Mouse (Mus musculus) thymus, adult 18-20 months (tissue): ENCODE results near the gene Lrrc27.
A peak's percentile ranks its signal among the peaks of the same experiment; 100 is the strongest.

ENCODE experiments used
- DNase-seq, 2 experiments: peaks; one replicate each; pipeline ENCODE4 v3.0.0; 2022; ENCODE audit warnings: mixed read lengths in 2 of 2

Lrrc27 gene

DNA sequence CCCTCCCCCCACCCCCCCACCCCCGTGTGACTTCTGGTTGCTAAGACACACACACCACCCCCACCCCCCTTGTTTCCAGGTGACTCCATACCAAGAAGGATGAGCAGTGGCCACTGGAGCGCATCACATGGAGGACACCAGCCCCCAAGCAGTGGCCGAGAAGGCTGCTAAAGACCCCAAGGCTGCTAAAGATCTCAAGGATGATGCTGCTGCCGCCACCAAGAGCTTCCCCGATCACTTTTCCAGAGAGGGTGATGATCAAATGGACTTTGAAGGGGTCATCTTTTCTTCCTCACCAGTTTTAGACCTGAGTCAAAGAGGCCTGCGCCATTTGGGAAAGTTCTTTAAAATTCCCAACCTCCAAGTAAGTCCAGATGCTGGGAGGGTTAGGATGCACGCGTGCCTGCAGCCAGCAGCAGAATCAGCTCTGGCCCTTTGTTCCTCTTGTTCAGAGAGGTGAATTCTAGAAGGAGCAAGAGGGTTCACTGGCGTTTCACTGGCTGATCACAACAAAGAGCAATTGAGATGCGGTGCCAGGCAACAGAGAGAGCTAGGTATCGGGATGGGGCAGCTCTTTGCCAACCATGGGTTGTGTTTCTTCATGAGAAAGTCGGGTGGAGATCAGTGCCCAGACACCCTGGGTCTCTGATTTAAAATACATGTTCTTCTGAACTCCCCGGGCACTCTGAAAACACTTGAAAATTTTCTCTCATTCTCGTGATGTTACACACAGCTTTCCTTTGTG lies 2.0 kb downstream of the Lrrc27 start:
- DNase-seq, result peak in 1 of 2 experiments; percentile 1

DNA sequence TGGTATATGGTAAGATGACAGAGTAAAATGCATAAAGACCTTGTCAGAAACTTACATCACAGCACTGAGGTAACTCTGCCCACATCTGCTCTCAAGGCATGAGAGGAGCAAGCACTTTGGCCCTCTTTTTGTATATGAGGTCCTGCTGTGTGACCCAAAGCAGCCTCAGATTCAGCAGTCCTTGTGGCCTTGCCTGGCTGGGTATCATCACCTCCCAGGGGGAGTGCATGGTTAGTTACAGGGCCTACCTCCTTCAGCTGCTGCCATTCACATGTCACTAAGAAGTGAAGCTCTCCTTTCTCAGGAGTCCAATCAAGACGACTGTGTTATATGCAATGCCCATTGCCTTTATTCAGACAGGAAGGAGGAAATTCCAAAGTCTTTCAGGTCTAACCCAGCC lies 2.7 kb downstream of the Lrrc27 start:
- DNase-seq, result no peak

DNA sequence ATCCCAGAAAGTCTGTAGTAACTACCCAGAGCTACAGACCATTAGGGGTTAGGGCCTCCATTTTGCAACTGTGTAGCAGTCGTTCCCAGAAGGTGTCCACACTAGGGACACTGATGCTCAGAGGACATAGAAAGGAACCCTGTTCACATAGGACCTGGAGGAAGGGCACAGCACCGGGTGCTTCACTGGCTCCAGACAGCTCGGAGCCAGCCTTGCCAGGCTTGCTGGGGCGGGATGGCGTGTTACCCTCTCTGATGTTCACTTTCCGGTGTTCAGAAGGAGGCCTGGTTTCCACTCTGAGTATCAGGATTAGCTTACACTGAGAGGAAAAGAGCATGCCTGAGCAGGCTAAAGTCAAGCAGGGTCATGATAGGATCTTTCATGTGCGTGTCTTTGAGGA lies 3.2 kb downstream of the Lrrc27 start:
- DNase-seq, result no peak

DNA sequence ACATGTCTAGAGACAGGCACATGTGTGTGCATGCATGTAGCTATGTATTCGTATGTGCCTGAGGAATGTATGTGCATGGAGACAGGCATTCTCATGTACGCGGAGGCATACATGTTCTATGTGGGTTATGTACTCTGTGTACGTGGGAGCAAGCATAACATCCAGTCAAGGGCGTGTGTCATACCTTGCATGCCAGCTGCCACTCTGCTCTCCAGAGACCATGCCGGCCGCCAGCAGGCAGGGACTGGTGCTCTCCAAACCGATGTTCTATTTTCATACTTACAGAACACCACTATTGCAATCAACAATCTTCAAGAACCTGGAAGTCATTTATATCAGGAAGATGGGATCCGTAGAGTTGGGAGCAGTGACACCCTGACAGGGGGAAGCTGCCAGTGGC lies 3.7 kb downstream of the Lrrc27 start:
- DNase-seq, result no peak

DNA sequence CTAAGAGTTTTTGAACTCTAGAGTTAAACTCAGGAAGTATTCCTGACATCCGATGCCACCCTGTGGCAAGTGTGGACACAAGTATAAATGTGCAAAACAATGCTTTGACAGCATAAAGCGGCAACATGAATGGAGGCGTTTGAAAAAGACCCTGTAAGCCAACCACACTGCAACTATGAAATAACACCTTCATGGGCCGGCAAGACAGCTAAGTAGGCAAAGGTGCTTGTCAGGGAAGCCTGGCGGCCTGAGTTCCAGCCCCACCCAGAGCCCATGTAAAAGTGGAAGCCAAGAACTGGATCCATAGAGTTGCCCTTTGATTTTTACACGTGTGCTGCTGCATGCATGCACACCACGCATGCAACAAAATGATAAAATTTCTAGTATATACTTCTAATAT lies 4.3 kb downstream of the Lrrc27 start:
- DNase-seq, result no peak

DNA sequence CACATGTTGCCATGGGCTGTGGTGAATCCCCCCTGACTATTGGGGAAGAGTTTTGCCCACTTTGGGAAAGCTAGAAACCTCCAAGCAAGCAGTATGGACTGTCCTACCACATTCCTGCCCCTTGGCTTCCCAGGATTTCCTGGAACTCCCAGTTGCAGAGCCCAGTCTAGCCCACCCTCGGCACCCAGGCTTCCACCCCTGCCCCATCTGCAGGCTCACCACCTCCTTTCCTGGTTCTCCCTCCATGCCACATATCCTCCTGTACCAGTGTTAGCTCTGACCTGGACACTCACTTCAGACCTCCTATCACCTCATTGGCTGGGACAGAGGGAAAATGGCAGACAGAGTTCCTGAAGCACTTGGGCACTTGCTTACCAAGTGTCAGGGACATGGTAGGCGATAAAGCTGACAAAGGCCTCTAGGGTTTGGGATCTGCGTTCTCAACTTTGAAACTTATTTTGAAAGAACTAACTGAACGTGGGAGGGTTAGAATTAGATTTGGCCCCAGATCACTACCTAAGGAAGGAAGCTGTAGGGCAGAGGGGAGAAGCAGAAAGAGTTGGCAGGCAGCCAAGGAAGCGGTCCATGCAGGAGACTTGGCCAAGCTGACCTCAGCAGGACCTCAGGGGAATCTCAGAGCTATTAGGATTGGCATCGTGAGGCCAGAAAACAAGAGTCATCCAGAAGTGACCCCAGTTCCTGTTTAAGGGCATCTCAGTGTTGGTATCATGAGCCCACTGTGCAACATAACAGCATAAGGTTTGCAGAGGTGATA lies 6.0 kb downstream of the Lrrc27 start:
- no peak for DNase-seq

DNA sequence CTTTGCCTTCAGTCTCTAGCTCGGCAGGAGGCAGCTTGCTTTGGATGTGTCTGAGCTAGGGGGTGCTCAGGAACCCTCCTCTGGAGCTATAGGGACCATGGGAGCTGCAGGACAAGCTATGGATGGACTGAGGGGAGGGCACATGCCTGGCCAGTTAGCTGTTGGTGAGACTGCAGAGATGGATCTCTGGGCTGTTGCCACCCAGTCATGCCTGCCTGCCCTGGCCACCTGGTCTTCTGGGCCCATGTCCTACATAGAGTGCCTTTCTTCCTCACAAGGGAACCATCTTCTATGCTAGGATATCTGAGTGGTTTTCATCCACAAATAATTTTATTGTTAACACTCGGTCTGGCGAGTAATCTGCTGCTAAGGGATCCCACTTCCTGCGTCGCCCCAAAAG lies 6.7 kb downstream of the Lrrc27 start:
- no peak for DNase-seq

DNA sequence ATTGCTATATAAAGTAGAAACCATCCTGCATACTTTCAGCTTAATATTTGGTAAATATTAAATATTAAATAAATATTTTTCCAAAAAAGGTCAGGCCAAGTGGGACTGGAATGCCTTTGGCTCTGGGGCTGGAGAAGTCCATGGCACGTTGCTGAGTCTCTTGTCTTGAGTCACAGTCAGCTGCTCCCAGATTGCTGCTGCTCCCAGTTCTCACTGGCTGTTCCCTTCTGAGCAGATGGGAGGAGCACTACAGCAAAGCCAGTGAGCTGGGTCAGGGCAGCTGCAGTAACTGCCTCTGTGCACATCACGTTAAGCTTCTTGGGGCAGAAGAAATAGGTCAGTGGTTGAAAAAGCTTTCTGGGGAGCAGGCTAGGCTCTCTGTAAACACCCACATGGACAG lies 7.5 kb downstream of the Lrrc27 start:
- no peak for DNase-seq

DNA sequence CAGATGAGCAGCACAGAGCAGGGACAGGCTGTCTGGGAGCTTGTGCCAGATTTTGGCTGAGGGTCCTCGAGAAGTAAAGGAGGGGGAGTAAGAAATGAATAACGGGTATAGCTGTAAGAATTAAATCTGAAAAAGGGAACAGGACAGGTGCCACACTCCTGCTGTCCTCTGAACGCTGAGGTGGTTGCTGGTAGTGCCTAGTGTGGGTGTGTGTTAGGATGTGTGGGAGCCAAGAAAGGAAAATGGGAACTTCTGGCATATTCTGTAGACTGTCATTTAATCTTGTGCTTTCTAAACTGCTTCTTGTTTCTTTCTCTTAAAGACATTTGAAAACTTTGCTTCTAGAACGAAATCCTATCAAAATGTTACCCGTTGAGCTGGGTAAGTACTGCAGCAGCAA lies 8.3 kb downstream of the Lrrc27 start:
- DNase-seq, result no peak

DNA sequence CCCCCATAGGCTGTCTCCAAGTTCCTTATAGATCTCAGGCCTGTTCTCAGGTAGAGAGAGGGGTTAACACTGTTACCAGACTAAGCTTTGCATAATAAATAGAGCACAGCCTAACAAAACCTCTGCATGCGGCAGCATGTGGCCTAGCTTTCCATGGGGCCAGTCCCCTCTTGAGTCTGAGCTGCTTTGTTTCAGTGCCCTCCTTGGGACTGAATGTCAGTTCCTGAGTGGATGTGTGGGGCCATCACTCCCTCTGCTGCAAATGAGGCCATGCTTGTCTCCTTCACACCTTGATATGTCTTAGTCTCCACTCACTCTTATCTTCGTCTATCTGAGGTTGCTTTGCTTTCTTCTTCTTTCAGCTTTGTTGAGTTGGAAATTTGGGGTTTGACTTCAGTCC lies 9.1 kb downstream of the Lrrc27 start:
- no peak for DNase-seq

DNA sequence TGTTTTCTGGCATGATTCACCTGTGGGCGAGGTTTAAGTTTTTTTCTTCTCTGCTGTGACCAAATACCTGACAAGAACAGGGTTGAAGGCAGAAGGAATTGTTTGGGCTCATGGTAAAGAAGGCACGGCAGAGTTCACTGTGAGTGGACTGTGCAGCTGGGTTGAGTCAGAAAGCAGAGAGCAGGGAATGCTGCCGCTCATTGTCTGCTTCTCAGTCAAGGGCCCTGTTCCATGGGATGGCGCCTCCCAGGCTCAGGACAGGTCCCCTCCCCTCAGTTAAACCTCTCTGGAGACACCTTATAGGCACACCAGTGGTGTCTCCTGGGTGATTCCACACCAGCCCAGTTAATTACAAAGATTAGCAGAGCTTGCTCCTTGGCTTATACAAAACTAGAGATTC lies 9.6 kb downstream of the Lrrc27 start:
- no peak for DNase-seq

DNA sequence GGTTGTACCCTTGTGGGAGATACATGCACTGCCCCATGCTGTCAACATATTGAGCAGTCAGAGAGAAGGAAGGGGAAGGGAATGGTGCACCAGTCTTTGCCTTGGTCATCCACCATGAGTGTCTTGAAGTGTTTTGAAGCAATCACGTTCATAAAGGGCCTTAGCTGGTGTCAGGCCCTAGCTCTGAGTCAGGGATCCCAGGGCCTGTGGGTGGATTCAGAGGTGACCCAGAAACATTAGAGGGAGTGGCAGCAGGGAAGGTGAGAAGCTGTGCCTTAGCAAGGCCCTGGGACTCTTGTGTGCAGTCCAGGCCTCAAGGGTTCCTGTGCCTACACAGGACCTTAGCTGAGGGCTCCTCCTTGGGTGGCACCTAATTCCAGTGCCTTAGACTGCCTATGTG lies 11.3 kb downstream of the Lrrc27 start:
- DNase-seq, result no peak

DNA sequence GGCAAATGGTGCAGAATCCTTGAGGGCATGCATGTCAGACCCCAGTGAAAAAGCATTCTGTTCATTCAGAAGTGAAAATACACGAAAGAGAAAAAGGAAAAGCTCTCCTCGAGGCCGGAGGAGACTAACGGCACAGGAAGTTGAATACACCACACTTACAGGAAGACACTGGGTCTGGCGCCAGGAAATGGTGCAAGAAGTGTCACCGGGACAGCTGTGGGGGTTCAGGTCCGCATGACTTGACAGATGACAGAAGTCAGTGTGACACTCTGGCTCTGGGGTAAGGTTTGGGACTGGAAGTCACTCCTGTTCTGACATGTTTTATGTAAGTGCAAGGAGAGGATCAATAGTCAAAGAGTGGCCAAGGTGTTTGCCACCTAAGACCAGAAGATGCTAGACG lies 11.9 kb downstream of the Lrrc27 start:
- DNase-seq, result peak; percentile 58 to 70

DNA sequence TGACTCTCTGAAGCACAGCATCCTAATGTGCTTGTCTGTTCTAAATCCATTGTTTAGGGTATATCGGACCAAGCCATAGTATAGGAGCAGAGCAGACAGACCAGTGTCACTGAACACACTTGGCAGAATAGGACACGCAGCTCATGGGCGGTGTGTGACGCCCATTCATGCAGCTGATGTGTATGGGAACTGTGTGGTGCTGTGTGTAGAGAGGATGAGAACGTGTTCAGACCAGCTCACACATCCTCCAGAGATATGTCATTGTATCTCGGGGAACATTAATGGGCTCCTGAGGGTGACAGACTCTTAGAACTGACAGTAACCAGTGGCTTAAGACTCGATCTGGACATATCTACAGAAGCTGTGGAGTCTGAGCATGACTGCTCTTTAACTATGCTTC lies 13.6 kb downstream of the Lrrc27 start:
- no peak for DNase-seq

DNA sequence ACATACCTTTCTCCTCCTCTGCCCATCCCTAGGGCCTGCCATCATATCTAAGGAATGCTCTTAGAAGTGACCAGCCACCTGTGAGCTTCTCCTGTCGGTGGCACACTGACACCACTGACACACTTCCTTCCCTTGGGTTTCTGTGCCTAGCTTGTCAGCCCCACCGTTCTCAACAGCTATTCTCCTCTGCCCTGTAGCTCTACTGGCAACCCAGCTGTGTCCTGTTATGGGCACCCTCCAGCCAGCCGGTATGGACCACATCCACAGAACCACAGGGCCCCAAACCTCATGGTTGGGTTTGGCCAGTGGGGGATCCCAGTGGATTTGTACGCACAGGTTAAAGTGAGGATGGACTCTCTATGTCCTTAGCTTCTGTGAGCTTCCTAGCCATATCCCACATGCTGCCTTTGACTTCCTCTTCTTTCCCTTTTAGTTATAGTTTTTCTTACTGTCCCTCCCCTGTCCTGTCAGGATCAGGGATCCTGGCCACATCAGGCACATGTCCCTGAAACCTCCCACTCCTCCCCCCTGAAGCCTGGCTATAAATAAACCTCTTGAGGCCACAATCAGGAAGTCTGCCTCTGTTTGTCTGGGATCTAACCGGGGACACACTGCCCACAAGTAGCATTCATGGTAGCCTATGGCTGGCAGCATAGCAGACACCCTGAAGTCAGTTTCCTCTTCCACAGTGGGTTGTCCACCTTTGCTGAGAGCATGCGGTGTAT lies 15.8 kb downstream of the Lrrc27 start:
- DNase-seq, result no peak

DNA sequence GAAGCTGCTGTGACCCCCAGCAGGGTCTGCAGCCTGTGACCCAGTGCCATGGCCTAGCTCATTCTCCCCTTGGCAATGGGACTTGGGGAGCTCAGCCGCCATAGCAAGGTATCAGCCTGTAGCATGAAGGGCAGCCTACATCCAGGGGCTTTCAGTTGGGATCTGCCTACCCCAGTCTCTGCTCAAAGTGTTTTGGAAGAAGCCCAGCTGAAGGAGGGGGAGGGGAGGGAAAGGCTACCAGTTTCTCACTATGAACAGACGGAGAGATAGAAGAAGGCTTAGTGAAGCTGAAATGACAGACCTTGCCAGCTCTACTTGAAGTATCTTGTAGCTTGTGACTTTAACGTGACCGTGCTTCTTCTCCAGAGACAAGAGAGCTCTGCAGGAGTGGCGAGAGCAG lies 17.0 kb downstream of the Lrrc27 start:
- DNase-seq, result no peak

DNA sequence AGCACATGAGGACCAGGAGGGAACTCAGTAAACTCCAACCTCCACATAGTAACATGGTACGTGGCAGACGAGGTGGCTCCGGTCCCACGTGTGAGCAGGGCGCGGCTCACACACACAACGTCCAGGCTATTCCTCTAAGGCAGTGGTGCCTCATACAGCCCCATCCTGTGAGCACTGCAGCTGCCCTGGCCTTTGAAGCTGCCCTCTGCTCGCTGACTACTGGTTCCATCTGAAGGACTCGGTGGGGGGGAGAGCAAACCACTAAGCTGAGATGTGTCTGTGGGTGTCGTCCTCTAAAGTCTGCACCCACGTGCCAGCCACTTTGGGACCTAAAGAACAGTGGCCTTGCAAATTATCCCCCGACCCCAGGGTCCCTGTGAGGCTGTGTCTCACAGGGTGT lies 17.5 kb downstream of the Lrrc27 start:
- DNase-seq, result no peak

DNA sequence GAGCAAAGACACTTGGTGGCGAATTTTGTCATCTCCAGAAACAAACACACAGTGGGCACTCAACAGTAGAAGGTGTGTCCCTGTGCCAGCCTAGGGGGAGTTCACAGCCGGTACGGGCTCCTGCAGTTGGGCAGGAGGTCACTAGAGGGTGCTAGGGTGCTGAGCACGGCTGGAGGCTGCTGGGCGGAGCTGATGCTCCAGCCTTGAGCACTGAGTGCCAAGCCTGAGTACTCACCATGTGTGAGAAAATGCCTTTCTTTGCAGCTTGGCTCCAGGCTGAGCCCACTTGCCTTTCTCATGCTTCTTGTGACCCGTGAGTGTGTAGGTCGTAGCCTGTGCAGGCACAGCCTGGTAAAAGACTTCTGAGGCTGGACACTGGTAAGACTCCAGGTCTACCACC lies 20.9 kb downstream of the Lrrc27 start:
- DNase-seq, result peak; percentile 75 to 78

DNA sequence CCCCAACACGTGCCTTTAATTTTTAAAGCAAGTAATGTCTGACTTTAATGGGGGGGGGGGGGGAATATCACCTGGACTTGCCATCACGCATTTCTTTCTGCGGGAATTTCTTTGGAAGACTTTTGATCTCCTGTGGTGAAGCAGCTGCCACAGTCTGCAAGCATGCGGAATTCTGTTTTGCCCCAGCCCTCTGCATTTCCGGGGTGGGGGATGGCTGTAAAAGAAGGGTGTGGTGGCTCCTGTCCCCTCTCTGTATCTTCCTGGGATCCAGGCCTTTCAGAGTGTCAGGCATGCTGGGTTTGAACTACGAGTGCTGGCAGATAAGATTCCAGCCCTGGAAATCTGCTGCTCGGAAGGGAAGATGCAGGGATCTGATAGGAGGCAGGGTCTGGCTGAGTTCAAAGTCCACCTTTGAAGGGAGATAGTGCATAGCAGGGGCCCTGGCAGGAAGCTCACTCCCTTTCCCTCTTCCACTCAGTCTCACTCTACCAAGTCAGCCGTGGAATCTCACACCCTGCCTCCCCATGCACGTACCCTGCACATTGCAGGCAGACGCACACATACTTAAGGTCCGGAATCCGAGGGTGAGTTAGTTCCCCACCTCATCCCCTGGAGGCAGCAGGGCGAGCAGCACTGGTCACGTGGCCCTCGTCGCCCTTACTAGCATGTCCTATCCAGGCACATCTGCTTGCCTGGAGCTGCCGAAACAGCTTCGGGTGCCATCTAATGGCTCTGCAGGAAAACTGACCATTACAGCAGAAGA lies 21.8 kb downstream of the Lrrc27 start:
- no peak for DNase-seq

DNA sequence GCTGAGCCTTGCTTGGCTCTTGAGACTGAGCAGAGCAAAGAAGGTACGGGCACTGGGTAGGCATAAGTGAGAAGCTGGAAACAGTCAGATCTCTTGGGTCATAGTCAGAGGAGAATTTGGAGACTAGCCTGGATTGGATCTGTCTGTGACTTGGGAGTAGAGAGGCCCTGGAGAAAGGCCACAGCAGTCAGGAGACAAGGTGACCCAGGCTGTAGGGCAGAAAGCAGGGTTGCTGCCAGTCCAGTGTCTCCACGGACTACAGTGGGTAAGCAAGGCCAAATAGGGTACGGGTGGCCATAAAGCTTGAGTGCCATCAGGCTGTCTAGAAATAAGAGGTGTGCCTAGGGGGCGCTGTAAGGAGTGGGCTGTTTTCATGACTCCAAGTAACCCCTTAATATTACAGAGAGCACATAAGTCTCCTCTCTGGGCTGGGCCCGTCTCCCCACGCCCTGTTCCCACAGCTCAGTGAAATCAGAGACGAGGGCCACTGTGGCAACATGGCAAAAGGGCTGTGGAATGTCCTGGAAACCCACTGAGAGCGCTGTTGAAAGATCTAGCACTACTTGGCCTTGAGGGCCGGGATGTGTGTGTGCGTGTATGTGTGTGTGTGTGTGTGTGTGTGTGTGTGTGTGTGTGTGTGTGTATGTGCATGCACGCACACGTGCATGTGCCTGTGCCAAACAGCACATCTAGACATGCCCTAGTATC lies 23.0 kb downstream of the Lrrc27 start:
- DNase-seq, result no peak

DNA sequence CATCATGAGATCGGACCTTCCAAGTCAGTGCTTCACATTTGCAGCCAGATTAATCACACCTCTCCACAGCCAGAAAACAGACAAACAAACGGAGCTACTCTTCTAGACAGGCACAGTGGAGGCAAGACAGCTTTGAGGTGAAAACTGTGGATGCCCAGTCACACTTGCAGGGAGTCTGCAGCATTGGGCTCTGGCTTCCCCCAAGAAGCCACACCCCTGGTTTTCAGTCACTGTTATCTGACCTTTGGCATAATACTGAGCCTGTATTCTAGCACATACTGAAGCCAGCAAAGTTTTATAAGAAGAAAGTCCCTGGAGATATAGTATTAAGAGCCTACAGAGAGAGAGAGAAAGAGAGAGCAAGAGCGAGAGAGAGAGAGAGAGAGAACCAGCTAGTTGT lies 26.6 kb downstream of the Lrrc27 start:
- no peak for DNase-seq

DNA sequence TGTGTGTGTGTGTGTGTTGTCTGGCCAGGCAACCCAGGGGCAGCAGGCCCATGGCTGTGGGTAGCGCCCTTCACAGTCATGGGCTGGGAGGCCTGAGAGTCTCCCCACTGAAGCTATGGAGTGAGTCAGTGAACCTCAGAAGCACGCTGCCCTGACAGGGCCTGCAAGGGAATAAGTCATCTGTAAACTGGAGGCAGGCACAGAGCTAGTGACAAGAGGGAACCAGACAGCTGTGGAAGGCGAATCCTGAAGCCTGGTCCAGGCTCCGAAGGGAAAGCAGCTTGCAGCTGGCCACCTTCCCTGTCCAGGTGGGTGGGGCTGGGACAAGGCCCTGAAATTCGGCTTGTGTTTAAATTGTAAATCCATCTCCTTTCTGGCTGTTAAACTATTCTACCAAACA lies 33.3 kb downstream of the Lrrc27 start:
- DNase-seq, result no peak
